Mouse (Mus musculus): ENCODE results near the gene Gm17359.

GRCm38 (mm10) chr3:79371506-79372195 lies 35.2 kb downstream of the Gm17359 start:
- no peak for TF ChIP-seq CTCF (IDR thresholded peaks at IDR 0.05; ENCODE audit: low read depth)
- TF ChIP-seq EP300 (IDR thresholded peaks at IDR 0.05; ENCODE audit: low read depth): no peak

All from heart, postnatal 0 days (tissue).